ENCODE assay signal across 24 mouse cellular contexts in genomic region chr5:113030082-113030481, GRCm38 (mm10). TPM values are rescaled to one million over a fixed set of nuclear protein-coding genes. Genes with fewer than 3 reads are reported as not detected.
DNase-seq lines count a peak whose midpoint lies in the region; ATAC-seq and TF ChIP-seq lines count a peak whose summit lies in the region.
"Had no signal": no experiment of that assay in that cellular context is flagged by ENCODE, and none has a peak within 500 bp of the region (broad histone marks: within the 10 kb centered on the region; RNA-seq: fewer than 3 reads in every experiment).

No protein-coding gene starts in this region.

- H3K36me3 ChIP-seq in hindbrain, postnatal 0 days (ENCODE audit: insufficient read depth, low read length): no peaks in the 10 kb centered on the region
- no peaks in the 10 kb centered on the region for H3K36me3 ChIP-seq in hindbrain, embryonic 13.5 days
- H3K36me3 ChIP-seq: embryonic facial prominence, embryonic 12.5 days; forebrain, embryonic 15.5 days; heart, embryonic 13.5 days had no signal

- peak; percentile 70 for DNase-seq in hindbrain, postnatal 0 days (ENCODE audit: low spot score)
- peak; percentile 39 to 52 for DNase-seq in kidney, postnatal 4 days
- DNase-seq in kidney, adult 9 months: no peak
- DNase-seq in lung, postnatal 10 days: peak; percentile 46
- no peak for DNase-seq in lung, postnatal 25 days (ENCODE audit: low spot score)
- no peak for DNase-seq in thymus, postnatal 14 days
- DNase-seq: adrenal gland, postnatal 14 days; cerebellum, adult 2 months; cerebellum, postnatal 25 days; gastrocnemius, postnatal 36 days; heart, adult 11 months; heart, postnatal 36 days had no signal

- H3K9ac ChIP-seq in hindbrain, postnatal 0 days (replicated peaks; ENCODE audit: low read length): no peak overlapping the region
- no peak overlapping the region for H3K9ac ChIP-seq in hindbrain, embryonic 13.5 days
- H3K9ac ChIP-seq: embryonic facial prominence, embryonic 12.5 days; forebrain, embryonic 15.5 days; heart, embryonic 13.5 days had no signal

- H3K27ac ChIP-seq in hindbrain, postnatal 0 days: 0 out of 2 replicates have a peak overlapping the region, but pooled peaks have one; percentile 74
- no peak overlapping the region for H3K27ac ChIP-seq in hindbrain, embryonic 13.5 days
- H3K27ac ChIP-seq: embryonic facial prominence, embryonic 12.5 days; heart, embryonic 13.5 days had no signal

- TF ChIP-seq CTCF in hindbrain, postnatal 0 days (IDR thresholded peaks at IDR 0.05; ENCODE audit: low read depth): no peak

- WGBS in hindbrain, postnatal 0 days: 57% methylated on average over 3 of the region's 3 CpGs
- WGBS in hindbrain, embryonic 13.5 days: 77% methylated on average over 3 of the region's 3 CpGs

- no peak overlapping the region for H3K4me2 ChIP-seq in hindbrain, postnatal 0 days (ENCODE audit: low read depth, low read length)
- no peak overlapping the region for H3K4me2 ChIP-seq in hindbrain, embryonic 13.5 days
- H3K4me2 ChIP-seq: embryonic facial prominence, embryonic 12.5 days; forebrain, embryonic 15.5 days; heart, embryonic 13.5 days had no signal

- H3K9me3 ChIP-seq in hindbrain, postnatal 0 days (ENCODE audit: low read length): no peaks in the 10 kb centered on the region
- H3K9me3 ChIP-seq in hindbrain, embryonic 13.5 days: no peaks in the 10 kb centered on the region
- H3K9me3 ChIP-seq: embryonic facial prominence, embryonic 12.5 days; forebrain, embryonic 15.5 days; heart, embryonic 13.5 days had no signal

- no peak overlapping the region for H3K4me3 ChIP-seq in hindbrain, postnatal 0 days (ENCODE audit: low read length)
- H3K4me3 ChIP-seq in hindbrain, embryonic 13.5 days: no peak overlapping the region
- H3K4me3 ChIP-seq: embryonic facial prominence, embryonic 12.5 days; forebrain, embryonic 15.5 days; heart, embryonic 13.5 days had no signal

- no peak for ATAC-seq in hindbrain, postnatal 0 days
- no peak for ATAC-seq in hindbrain, embryonic 13.5 days (ENCODE audit: low FRiP score)
- ATAC-seq: forebrain, embryonic 15.5 days had no signal

- no peaks in the 10 kb centered on the region for H3K27me3 ChIP-seq in hindbrain, postnatal 0 days (ENCODE audit: insufficient read depth, low read length)
- no peaks in the 10 kb centered on the region for H3K27me3 ChIP-seq in hindbrain, embryonic 13.5 days
- H3K27me3 ChIP-seq: embryonic facial prominence, embryonic 12.5 days; forebrain, embryonic 15.5 days had no signal

- H3K4me1 ChIP-seq in hindbrain, postnatal 0 days (ENCODE audit: insufficient read depth, low read length): peaks cover 17% of the 10 kb centered on the region
- peaks cover 20% of the 10 kb centered on the region for H3K4me1 ChIP-seq in hindbrain, embryonic 13.5 days (replicated peaks)
- H3K4me1 ChIP-seq: embryonic facial prominence, embryonic 12.5 days had no signal

RNA-seq across cellular contexts. Expression of gene Grk3, which starts 14.5 kb away (rescaled TPM):
- total RNA-seq in hindbrain, postnatal 0 days (2014; rRNA removed): 59.5 and 67.6 TPM in 2 replicates
- polyA plus RNA-seq in hindbrain, postnatal 0 days (2015; fragmentation: Nextera tagmentation; extraction: Ambion mirVana): 22.4 and 23.1 TPM in 2 replicates
- polyA plus RNA-seq in hindbrain, embryonic 13.5 days (2015; fragmentation: Nextera tagmentation; extraction: Ambion mirVana): 15.8 and 16.8 TPM in 2 replicates
- total RNA-seq: MEL had no signal
- polyA plus RNA-seq: C2C12 had no signal

RNA-seq across cellular contexts. Expression of gene Crybb2, which starts 39.8 kb away (rescaled TPM):
- total RNA-seq in hindbrain, postnatal 0 days (2014; rRNA removed): not detected in 2 replicates
- not detected in 2 replicates for polyA plus RNA-seq in hindbrain, postnatal 0 days (2015; fragmentation: Nextera tagmentation; extraction: Ambion mirVana)
- polyA plus RNA-seq in hindbrain, embryonic 13.5 days (2015; fragmentation: Nextera tagmentation; extraction: Ambion mirVana): not detected in 2 replicates
- total RNA-seq: adrenal gland, adult 18-20 months; adrenal gland, postnatal 14 days; gastrocnemius, adult 8-10 months; gastrocnemius, postnatal 36 days; heart, postnatal 36 days; MEL had no signal
- polyA plus RNA-seq: C2C12; cerebellum, adult 2 months; cortical plate, adult 2 months; embryonic facial prominence, embryonic 12.5 days; forebrain, embryonic 11.5 days; forebrain, embryonic 15.5 days; heart, embryonic 13.5 days; heart, postnatal 0 days; hindbrain, embryonic 11.5 days had no signal

RNA-seq across cellular contexts. Expression of gene Crybb3, which starts 51.3 kb away (rescaled TPM):
- 1.6 and 5.3 TPM in 2 replicates for total RNA-seq in hindbrain, postnatal 0 days (2014; rRNA removed)
- polyA plus RNA-seq in hindbrain, postnatal 0 days (2015; fragmentation: Nextera tagmentation; extraction: Ambion mirVana): 2.3 and 2.6 TPM in 2 replicates
- 0.31 and 0.68 TPM in 2 replicates for polyA plus RNA-seq in hindbrain, embryonic 13.5 days (2015; fragmentation: Nextera tagmentation; extraction: Ambion mirVana)
- total RNA-seq: MEL had no signal
- polyA plus RNA-seq: C2C12 had no signal

Comparison
In these comparisons a context has a peak if more than half of its experiments do, and no peak if none do; other contexts are left out.
1. DNase-seq: peak in hindbrain, postnatal 0 days (single experiment), kidney, postnatal 4 days (2 of 2) and lung, postnatal 10 days (single experiment); none in kidney, adult 9 months (single experiment), lung, postnatal 25 days (single experiment) and thymus, postnatal 14 days (single experiment).